Mouse (Mus musculus) kidney, embryonic 14.5 days (tissue): ENCODE data around the gene Vmn1r15. TPM values are rescaled to one million over a fixed set of nuclear protein-coding genes. Genes with fewer than 3 reads are reported as not detected.

ENCODE experiments used
- ATAC-seq: fragments of 200-750 bp; cut with Nextera tagmentation; 2 replicates; pipeline ENCODE4 v1.8.0; 2017; ENCODE audit warnings: moderate number of reproducible peaks, mild to moderate bottlenecking, moderate TSS enrichment, moderate library complexity; ENCODE audit not compliant: low FRiP score, low TSS enrichment
- H3K27ac ChIP-seq: fragments of 300-500 bp; sonication (generic); 2 replicates; pipeline ENCODE4 v1.5.1; 2014; ENCODE audit warnings: low read depth, mild to moderate bottlenecking, low read length, moderate library complexity, mixed read lengths
- H3K27me3 ChIP-seq: fragments of 300-500 bp; sonication (generic); 2 replicates; pipeline ENCODE4 v1.6.1; 2014; ENCODE audit warnings: mild to moderate bottlenecking, low read length; ENCODE audit not compliant: control insufficient read depth, insufficient read depth
- H3K36me3 ChIP-seq: fragments of 300-500 bp; sonication (generic); 2 replicates; pipeline ENCODE4 v1.6.1; 2014; ENCODE audit warnings: low read length, mixed read lengths; ENCODE audit not compliant: control insufficient read depth, insufficient read depth
- H3K4me1 ChIP-seq: fragments of 300-500 bp; sonication (generic); 2 replicates; pipeline ENCODE4 v1.6.1; 2014; ENCODE audit warnings: low read length, mixed read lengths; ENCODE audit not compliant: control insufficient read depth, insufficient read depth
- H3K4me2 ChIP-seq: fragments of 300-500 bp; sonication (generic); replicated peaks from 2 replicates; pipeline ENCODE4 v1.6.1; 2014; ENCODE audit warnings: low read depth, mild to moderate bottlenecking, low read length
- H3K4me3 ChIP-seq: fragments of 300-500 bp; sonication (generic); 2 replicates; pipeline ENCODE4 v1.5.1; 2014; ENCODE audit warnings: mild to moderate bottlenecking, low read length
- H3K9ac ChIP-seq: fragments of 300-500 bp; sonication (generic); 2 replicates; pipeline ENCODE4 v1.6.1; 2014; ENCODE audit warnings: low read depth, mild to moderate bottlenecking, low read length, moderate library complexity
- H3K9me3 ChIP-seq: fragments of 300-500 bp; sonication (generic); 2 replicates; pipeline ENCODE4 v1.6.1; 2016; ENCODE audit warnings: low read length; ENCODE audit not compliant: control insufficient read depth
- WGBS: fragments of 180-500 bp; shearing (Covaris S2); extraction: QIAGEN DNeasy Blood & Tissue Kit; methylation state at CpG from one replicate; pipeline ENCODE4 v1.1.7; 2014; 5-methylcytosine and 5-hydroxymethylcytosine counted together
- polyA plus RNA-seq: library from polyadenylated mRNA; unstranded; fragments of >200 nt; fragmentation: Nextera tagmentation; extraction: Ambion mirVana; gene quantifications from 2 replicates; pipeline ENCODE4 v1.2.1, GENCODE M21; 2014

Gene Vmn1r15
- not detected in 2 replicates for polyA plus RNA-seq

- WGBS: 79% methylated on average over 1 of the region's 1 CpGs
- Histone ChIP-seq H3K9ac (no peak within 1 kb of the TSS), H3K9me3 (no peaks in the 10 kb centered on the region), H3K27ac (no peak within 1 kb of the TSS), H3K36me3 (no peaks in the 10 kb centered on the region), H3K4me1 (no peaks in the 10 kb centered on the region), H3K27me3 (no peaks in the 10 kb centered on the region), H3K4me2 (no peak within 1 kb of the TSS), H3K4me3 (no peak within 1 kb of the TSS)
- ATAC-seq: no peak
These were observed at the start of gene Vmn1r15 for GRCm38 (mm10) chr6:57257652-57258051. TSS of gene Vmn1r15 (plus strand) at chr6:57257952.

DNA sequence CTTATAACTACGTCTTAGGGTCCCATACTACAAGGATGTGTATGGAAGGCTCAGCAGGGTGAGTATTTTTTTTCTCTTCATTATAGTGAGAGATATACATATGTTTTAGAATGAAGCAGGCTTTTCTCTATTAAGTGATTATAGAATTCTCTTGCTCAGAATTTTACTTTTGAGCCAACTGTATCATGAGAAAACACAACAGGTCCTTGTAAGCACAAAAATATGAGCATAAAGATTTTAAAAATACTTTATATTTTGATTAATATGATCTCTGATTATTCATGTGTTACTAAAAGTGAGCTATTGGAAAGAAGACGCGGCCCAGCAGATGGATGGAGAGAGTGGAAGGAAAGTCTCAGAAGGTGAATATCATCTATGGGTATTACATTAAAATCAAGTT, 26.4 kb upstream of the Vmn1r15 start, which contains the start of gene Vmn1r14:
Gene Vmn1r14, plus strand, starts transcription at position 301 of the 400 bp plus-strand sequence.
- no peaks in the 10 kb centered on the region for H3K27me3 ChIP-seq
- H3K4me1 ChIP-seq: no peaks in the 10 kb centered on the region
- 95% methylated on average over 3 of the region's 3 CpGs for WGBS
- no peaks in the 10 kb centered on the region for H3K36me3 ChIP-seq
- no peak for ATAC-seq
- no peak within 1 kb of the TSS for H3K4me3 ChIP-seq
- no peak within 1 kb of the TSS for H3K27ac ChIP-seq
- no peak within 1 kb of the TSS for H3K9ac ChIP-seq
- no peaks in the 10 kb centered on the region for H3K9me3 ChIP-seq
- no peak within 1 kb of the TSS for H3K4me2 ChIP-seq

GRCm38 (mm10) chr6:57260990-57261389, 3.2 kb downstream of the Vmn1r15 start:
- Histone ChIP-seq H3K27ac (no peak overlapping the region), H3K9ac (no peak overlapping the region), H3K4me3 (no peak overlapping the region), H3K36me3 (no peaks in the 10 kb centered on the region), H3K27me3 (no peaks in the 10 kb centered on the region), H3K4me1 (no peaks in the 10 kb centered on the region), H3K9me3 (no peaks in the 10 kb centered on the region), H3K4me2 (no peak overlapping the region)
- WGBS: 93% methylated on average over 2 of the region's 2 CpGs
- ATAC-seq: no peak

DNA sequence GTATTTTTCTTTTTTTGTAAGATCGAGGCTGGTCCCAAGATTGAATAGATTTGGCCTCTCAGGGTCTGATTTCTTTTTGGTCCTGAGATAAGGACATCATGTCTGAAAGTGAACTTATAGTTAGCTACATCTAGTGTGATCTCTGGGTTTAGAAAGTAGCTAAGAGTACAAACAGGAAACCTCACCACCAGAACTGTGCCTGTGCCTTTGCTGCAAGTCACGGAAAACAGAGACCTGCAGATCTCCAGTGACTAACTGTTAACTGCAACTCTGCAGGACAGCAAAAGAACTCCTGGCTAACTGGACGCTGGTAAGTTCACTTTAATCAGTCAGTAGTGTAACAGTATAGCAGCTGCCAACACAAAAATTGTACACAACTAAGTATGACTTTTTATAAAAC, 14.1 kb downstream of the Vmn1r15 start:
- Histone ChIP-seq H3K4me3 (no peak overlapping the region), H3K9me3 (no peaks in the 10 kb centered on the region), H3K4me2 (no peak overlapping the region), H3K4me1 (no peaks in the 10 kb centered on the region), H3K9ac (no peak overlapping the region), H3K27me3 (no peaks in the 10 kb centered on the region), H3K36me3 (no peaks in the 10 kb centered on the region), H3K27ac (no peak overlapping the region)
- no peak for ATAC-seq
- WGBS: 81% methylated on average over 3 of the region's 3 CpGs

GRCm38 (mm10) chr6:57272517-57272916, 14.8 kb downstream of the Vmn1r15 start:
- Histone ChIP-seq H3K27me3 (no peaks in the 10 kb centered on the region), H3K4me1 (no peaks in the 10 kb centered on the region), H3K4me3 (no peak overlapping the region), H3K9me3 (no peaks in the 10 kb centered on the region), H3K4me2 (no peak overlapping the region), H3K9ac (no peak overlapping the region), H3K27ac (no peak overlapping the region), H3K36me3 (no peaks in the 10 kb centered on the region)
- no peak for ATAC-seq

GRCm38 (mm10) chr6:57278952-57279351, 21.2 kb downstream of the Vmn1r15 start:
- Histone ChIP-seq H3K9ac (no peak overlapping the region), H3K4me1 (no peaks in the 10 kb centered on the region), H3K4me2 (no peak overlapping the region), H3K4me3 (no peak overlapping the region), H3K27ac (no peak overlapping the region), H3K9me3 (no peaks in the 10 kb centered on the region), H3K36me3 (no peaks in the 10 kb centered on the region), H3K27me3 (no peaks in the 10 kb centered on the region)
- ATAC-seq: no peak

Other genes with a start within 250 kb of the Vmn1r15 start
- gene Vmn1r7, start 232.6 kb upstream of the Vmn1r15 start, polyA plus RNA-seq: not detected in 2 replicates
- gene Vmn1r8, start 225.7 kb upstream of the Vmn1r15 start, polyA plus RNA-seq: not detected in 2 replicates
- not detected in 2 replicates for gene Vmn1r9, start 191.2 kb upstream of the Vmn1r15 start, polyA plus RNA-seq
- gene Vmn1r10, start 148.5 kb upstream of the Vmn1r15 start, polyA plus RNA-seq: not detected in 2 replicates
- not detected in 2 replicates for gene Vmn1r11, start 124.5 kb upstream of the Vmn1r15 start, polyA plus RNA-seq
- not detected in 2 replicates for gene Vmn1r12, start 101.0 kb upstream of the Vmn1r15 start, polyA plus RNA-seq
- gene Vmn1r13, start 54.7 kb upstream of the Vmn1r15 start, polyA plus RNA-seq: not detected in 2 replicates
- not detected in 2 replicates for gene Vmn1r14, start 26.3 kb upstream of the Vmn1r15 start, polyA plus RNA-seq
- not detected in 2 replicates for gene Vmn1r16, start 71.5 kb downstream of the Vmn1r15 start, polyA plus RNA-seq
- not detected in 2 replicates for gene Vmn1r17, start 105.8 kb downstream of the Vmn1r15 start, polyA plus RNA-seq
- gene Vmn1r18, start 137.8 kb downstream of the Vmn1r15 start, polyA plus RNA-seq: not detected in 2 replicates
- gene Vmn1r19, start 145.8 kb downstream of the Vmn1r15 start, polyA plus RNA-seq: not detected in 2 replicates
- not detected in 2 replicates for gene Vmn1r20, start 171.0 kb downstream of the Vmn1r15 start, polyA plus RNA-seq